Mouse (Mus musculus) macrophage (primary cell): ENCODE results near the gene Clpsl2. TPM values are rescaled to one million over a fixed set of nuclear protein-coding genes. Genes with fewer than 3 reads are reported as not detected.

ENCODE experiments used
- H3K27ac ChIP-seq: fragments of 350-480 bp; formaldehyde crosslinking; 2 replicates; pipeline ENCODE4 v1.9.0; 2021
- H3K36me3 ChIP-seq: fragments of 350-480 bp; formaldehyde crosslinking; 2 replicates; pipeline ENCODE4 v1.9.0; 2021; ENCODE audit errors: inconsistent target
- H3K4me3 ChIP-seq: fragments of 350-480 bp; formaldehyde crosslinking; 2 replicates; pipeline ENCODE4 v1.9.0; 2021; ENCODE audit errors: inconsistent target
- H3K79me2 ChIP-seq: fragments of 350-480 bp; formaldehyde crosslinking; 2 replicates; pipeline ENCODE4 v1.9.0; 2021; ENCODE audit errors: inconsistent target
- WGBS: methylation state at CpG from one replicate; pipeline ENCODE4 v1.1.7; 2026; ENCODE audit warnings: inconsistent platforms; ENCODE audit not compliant: missing documents; 5-methylcytosine and 5-hydroxymethylcytosine counted together
- polyA plus RNA-seq: library from polyadenylated mRNA; stranded (reverse); fragments of 250-400 nt; gene quantifications from 3 replicates; pipeline ENCODE4 v1.2.4, GENCODE M21; 2018; ENCODE audit warnings: inconsistent platforms
- total RNA-seq, 78 experiments: library from RNA; depleted of rRNA; stranded (reverse); fragments of 250-400 nt; gene quantifications; 1 replicate in 9 of 78; 2 replicates in 24 of 78; 3 replicates in 43 of 78; 4 replicates in 2 of 78; pipeline ENCODE4 v1.2.4; 2018; ENCODE audit warnings: inconsistent platforms in 56 of 78

Gene Clpsl2
- total RNA-seq (2018; cell fraction: chromatin; rRNA removed), result not detected
- total RNA-seq (2018; cell fraction: cytosol; rRNA removed), result not detected
- total RNA-seq (2018; cell fraction: nucleus; rRNA removed), result not detected
- not detected in 3 replicates for polyA plus RNA-seq

- H3K4me3 ChIP-seq, result no peak within 1 kb of the TSS
- H3K79me2 ChIP-seq, result no peaks in the 10 kb centered on the region
- no peaks in the 10 kb centered on the region for H3K36me3 ChIP-seq
- no peak within 1 kb of the TSS for H3K27ac ChIP-seq
- WGBS, result 78% methylated on average over 14 of the region's 14 CpGs
Observed at GRCm38 (mm10) chr17:28549111-28549510, at the start of gene Clpsl2. TSS of gene Clpsl2 (plus strand) at chr17:28549411.

GRCm38 (mm10) chr17:28500465-28500864 lies 48.7 kb upstream of the Clpsl2 start:
- Histone ChIP-seq H3K36me3 (no peaks in the 10 kb centered on the region), H3K4me3 (no peak overlapping the region), H3K27ac (no peak overlapping the region), H3K79me2 (no peaks in the 10 kb centered on the region)
- 96% methylated on average over 3 of the region's 3 CpGs for WGBS

- no peak overlapping the region for H3K27ac ChIP-seq
- 65% methylated on average over 5 of the region's 7 CpGs for WGBS
- H3K36me3 ChIP-seq, result no peaks in the 10 kb centered on the region
- no peak overlapping the region for H3K4me3 ChIP-seq
- H3K79me2 ChIP-seq, result no peaks in the 10 kb centered on the region
Observed at GRCm38 (mm10) chr17:28502196-28502821, 46.9 kb upstream of the Clpsl2 start.

GRCm38 (mm10) chr17:28504182-28504581 lies 45.0 kb upstream of the Clpsl2 start:
- Histone ChIP-seq H3K4me3 (no peak overlapping the region), H3K79me2 (no peaks in the 10 kb centered on the region), H3K27ac (no peak overlapping the region), H3K36me3 (no peaks in the 10 kb centered on the region)
- 83% methylated on average over 6 of the region's 6 CpGs for WGBS

- Histone ChIP-seq H3K4me3 (no peak overlapping the region), H3K36me3 (no peaks in the 10 kb centered on the region), H3K79me2 (no peaks in the 10 kb centered on the region), H3K27ac (no peak overlapping the region)
- WGBS, result 88% methylated on average over 4 of the region's 4 CpGs
Observed at GRCm38 (mm10) chr17:28505591-28505990, 43.6 kb upstream of the Clpsl2 start.

- H3K36me3 ChIP-seq, result no peaks in the 10 kb centered on the region
- H3K27ac ChIP-seq, result no peak overlapping the region
- whole genome bisulfite sequencing, result 93% methylated on average over 5 of the region's 5 CpGs
Observed at GRCm38 (mm10) chr17:28506895-28507294, 42.3 kb upstream of the Clpsl2 start.

GRCm38 (mm10) chr17:28507496-28507895 lies 41.7 kb upstream of the Clpsl2 start:
- Histone ChIP-seq H3K79me2 (no peaks in the 10 kb centered on the region), H3K36me3 (no peaks in the 10 kb centered on the region), H3K4me3 (no peak overlapping the region), H3K27ac (no peak overlapping the region)
- WGBS, result 62% methylated on average over 5 of the region's 5 CpGs

More at GRCm38 (mm10) chr17:28506895-28507294, 42.3 kb upstream of the Clpsl2 start:
- Histone ChIP-seq H3K4me3 (no peak overlapping the region), H3K79me2 (no peaks in the 10 kb centered on the region)

GRCm38 (mm10) chr17:28510445-28511342 lies 38.5 kb upstream of the Clpsl2 start:
- no peaks in the 10 kb centered on the region for H3K36me3 ChIP-seq
- 12% methylated on average over 23 of the region's 28 CpGs for WGBS
- H3K27ac ChIP-seq, result no peak overlapping the region
- no peak overlapping the region for H3K4me3 ChIP-seq
- H3K79me2 ChIP-seq, result no peaks in the 10 kb centered on the region

- Histone ChIP-seq H3K4me3 (no peak overlapping the region), H3K79me2 (no peaks in the 10 kb centered on the region), H3K27ac (no peak overlapping the region), H3K36me3 (no peaks in the 10 kb centered on the region)
- 66% methylated on average over 9 of the region's 9 CpGs for WGBS
Observed at GRCm38 (mm10) chr17:28511616-28512541, 37.3 kb upstream of the Clpsl2 start.

- 74% methylated on average over 6 of the region's 6 CpGs for WGBS
- H3K36me3 ChIP-seq, result no peaks in the 10 kb centered on the region
Observed at GRCm38 (mm10) chr17:28512696-28513095, 36.5 kb upstream of the Clpsl2 start.

GRCm38 (mm10) chr17:28513337-28513736 lies 35.9 kb upstream of the Clpsl2 start:
- H3K27ac ChIP-seq, result peak overlapping the region; percentile 66
- H3K36me3 ChIP-seq, result no peaks in the 10 kb centered on the region
- WGBS, result 27% methylated on average over 1 of the region's 1 CpGs
- H3K4me3 ChIP-seq, result no peak overlapping the region
- H3K79me2 ChIP-seq, result no peaks in the 10 kb centered on the region

More at GRCm38 (mm10) chr17:28512696-28513095, 36.5 kb upstream of the Clpsl2 start:
- no peak overlapping the region for H3K4me3 ChIP-seq
- H3K79me2 ChIP-seq, result no peaks in the 10 kb centered on the region
- H3K27ac ChIP-seq, result no peak overlapping the region

GRCm38 (mm10) chr17:28513844-28514243 lies 35.4 kb upstream of the Clpsl2 start:
- under 1% methylated on average over 7 of the region's 7 CpGs for WGBS

GRCm38 (mm10) chr17:28514555-28514954 lies 34.7 kb upstream of the Clpsl2 start:
- WGBS, result 82% methylated on average over 5 of the region's 5 CpGs
- no peaks in the 10 kb centered on the region for H3K79me2 ChIP-seq
- no peak overlapping the region for H3K4me3 ChIP-seq
- H3K27ac ChIP-seq, result peak overlapping the region; percentile 66; the same call in 1 of the 2 replicates
- H3K36me3 ChIP-seq, result no peaks in the 10 kb centered on the region

More at GRCm38 (mm10) chr17:28513844-28514243, 35.4 kb upstream of the Clpsl2 start:
- Histone ChIP-seq H3K79me2 (no peaks in the 10 kb centered on the region), H3K4me3 (no peak overlapping the region), H3K36me3 (no peaks in the 10 kb centered on the region), H3K27ac (peak overlapping the region; percentile 66)
